Mouse (Mus musculus): ENCODE data around the gene Psip1. TPM values are rescaled to one million over a fixed set of nuclear protein-coding genes. Genes with fewer than 3 reads are reported as not detected.

Gene Psip1
- total RNA-seq, 2 experiments from 2014 or later: 96.0 to 109 TPM

- no peak for ATAC-seq (ENCODE audit: poor library complexity, severe bottlenecking)
Observed at GRCm38 (mm10) chr4:83423641-83424040, 62.6 kb downstream of the Psip1 start.

- ATAC-seq (ENCODE audit: poor library complexity, severe bottlenecking): no peak
Observed at GRCm38 (mm10) chr4:83418781-83419180, 67.5 kb downstream of the Psip1 start.

- peak; percentile 51 for ATAC-seq (ENCODE audit: poor library complexity, severe bottlenecking)
Observed at GRCm38 (mm10) chr4:83417820-83418186, 68.5 kb downstream of the Psip1 start.

GRCm38 (mm10) chr4:83417160-83417819 lies 69.0 kb downstream of the Psip1 start, which contains the start of gene Snapc3:
Snapc3 (plus strand) TSS chr4:83417724.
- ATAC-seq (ENCODE audit: poor library complexity, severe bottlenecking): peak; percentile 99

GRCm38 (mm10) chr4:83414241-83414824 lies 71.9 kb downstream of the Psip1 start:
- ATAC-seq (ENCODE audit: poor library complexity, severe bottlenecking): no peak

GRCm38 (mm10) chr4:83412060-83412459 lies 74.2 kb downstream of the Psip1 start:
- ATAC-seq (ENCODE audit: poor library complexity, severe bottlenecking): no peak

- 0 out of 2 replicates have a peak, but pooled peaks have one; percentile 33 for ATAC-seq (ENCODE audit: poor library complexity, severe bottlenecking)
Observed at GRCm38 (mm10) chr4:83409867-83410505, 76.3 kb downstream of the Psip1 start.

GRCm38 (mm10) chr4:83407688-83408087 lies 78.6 kb downstream of the Psip1 start:
- peak; percentile 49; the same call in 1 of the 2 replicates for ATAC-seq (ENCODE audit: poor library complexity, severe bottlenecking)

Other genes starting within 250 kb of the Psip1 start
- 4.4 and 5.3 TPM in 2 replicates for gene Ttc39b, start 162.2 kb downstream of the Psip1 start, total RNA-seq (2015)
- 4.9 and 5.0 TPM in 2 replicates for gene Ttc39b, start 162.2 kb downstream of the Psip1 start, total RNA-seq (2017)
- gene Snapc3, start 68.7 kb downstream of the Psip1 start, total RNA-seq (2015): 22.7 and 29.1 TPM in 2 replicates
- gene Snapc3, start 68.7 kb downstream of the Psip1 start, total RNA-seq (2017): 35.3 and 37.8 TPM in 2 replicates
- gene Ccdc171, start 39.1 kb upstream of the Psip1 start, total RNA-seq (2015): 2.8 and 4.9 TPM in 2 replicates
- 4.8 and 7.1 TPM in 2 replicates for gene Ccdc171, start 39.1 kb upstream of the Psip1 start, total RNA-seq (2017)

Measured in megakaryocyte, adult 5-6 weeks (primary cell).